Mouse (Mus musculus): Measurements from ENCODE around the gene Wdr24. TPM values are rescaled to one million over a fixed set of nuclear protein-coding genes. Genes with fewer than 3 reads are reported as not detected.

Gene Wdr24
- polyA plus RNA-seq, 1 experiment = 33.6 TPM

DNA sequence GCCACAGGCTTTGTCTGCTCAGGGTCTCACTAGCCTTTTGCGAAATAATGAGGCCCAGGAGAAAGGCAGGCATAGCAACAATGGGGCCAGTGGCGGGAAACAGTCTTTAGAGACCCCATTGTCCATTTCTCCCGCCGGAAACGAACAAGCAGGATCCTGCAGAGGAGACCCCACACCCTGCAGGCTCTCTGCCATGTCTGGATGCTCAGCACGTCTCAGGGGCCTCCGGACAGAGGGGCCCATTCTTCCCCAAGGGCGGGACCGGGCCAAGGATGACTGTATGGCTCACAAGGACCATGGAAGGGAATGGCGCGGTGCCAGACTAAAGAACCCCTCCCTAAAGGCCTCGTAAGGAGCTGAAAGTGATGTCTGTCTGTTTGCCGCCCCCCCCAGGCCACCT is 29.2 kb upstream of the Wdr24 start:
- Histone ChIP-seq H3K27ac (ENCODE audit: insufficient read depth, low read length) (no peak overlapping the region), H3K4me1 (ENCODE audit: control insufficient read depth, insufficient read depth, insufficient read length) (peaks cover 15% of the 10 kb centered on the region), H3K4me3 (ENCODE audit: extremely low read depth, insufficient read depth, insufficient read length) (no peak overlapping the region), H3K36me3 (ENCODE audit: control insufficient read depth, insufficient read depth, low read length) (no peaks in the 10 kb centered on the region; the same call in 1 of the 2 replicates), H3K27me3 (ENCODE audit: control insufficient read depth, insufficient read depth, low read length) (no peaks in the 10 kb centered on the region)
- no peak for TF ChIP-seq CTCF (IDR thresholded peaks at IDR 0.05; ENCODE audit: extremely low read depth, insufficient read depth, insufficient read length, insufficient replicate concordance)
- TF ChIP-seq POLR2A (IDR thresholded peaks at IDR 0.05; ENCODE audit: low read depth, low read length) = no peak
- DNase-seq (ENCODE audit: low read depth in 1 of 2, low spot score in 2 of 2) = no peak
- 92% methylated on average over 13 of the region's 13 CpGs for WGBS

DNA sequence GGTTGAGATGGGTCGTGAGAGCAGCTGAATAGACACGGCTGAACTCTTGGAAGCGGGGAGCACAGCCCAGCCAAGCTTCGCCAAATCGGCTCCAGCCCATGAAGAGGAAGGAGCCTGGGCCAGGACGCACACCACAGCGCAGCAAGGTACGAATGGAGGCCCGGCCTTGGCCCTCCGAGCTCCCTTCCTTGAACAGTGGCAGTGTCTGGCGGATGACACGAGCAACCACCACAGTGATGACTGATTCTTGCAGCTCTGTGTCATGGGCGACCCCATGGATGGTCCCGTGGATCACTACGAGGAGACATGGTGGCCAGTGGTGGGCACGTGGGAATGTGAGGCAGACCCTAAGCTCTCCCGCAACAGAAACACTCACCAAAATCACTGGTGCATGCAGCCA is 28.4 kb upstream of the Wdr24 start:
- no peak for DNase-seq (ENCODE audit: low read depth in 1 of 2, low spot score in 2 of 2)
- no peaks in the 10 kb centered on the region for H3K27me3 ChIP-seq (ENCODE audit: control insufficient read depth, insufficient read depth, low read length)
- no peaks in the 10 kb centered on the region for H3K36me3 ChIP-seq (ENCODE audit: control insufficient read depth, insufficient read depth, low read length)
- H3K4me3 ChIP-seq (ENCODE audit: extremely low read depth, insufficient read depth, insufficient read length) = no peak overlapping the region
- WGBS = 97% methylated on average over 17 of the region's 17 CpGs
- no peak for TF ChIP-seq CTCF (IDR thresholded peaks at IDR 0.05; ENCODE audit: extremely low read depth, insufficient read depth, insufficient read length, insufficient replicate concordance)
- TF ChIP-seq POLR2A (IDR thresholded peaks at IDR 0.05; ENCODE audit: low read depth, low read length) = no peak
- H3K4me1 ChIP-seq (ENCODE audit: control insufficient read depth, insufficient read depth, insufficient read length) = peaks cover 15% of the 10 kb centered on the region
- no peak overlapping the region for H3K27ac ChIP-seq (ENCODE audit: insufficient read depth, low read length)

DNA sequence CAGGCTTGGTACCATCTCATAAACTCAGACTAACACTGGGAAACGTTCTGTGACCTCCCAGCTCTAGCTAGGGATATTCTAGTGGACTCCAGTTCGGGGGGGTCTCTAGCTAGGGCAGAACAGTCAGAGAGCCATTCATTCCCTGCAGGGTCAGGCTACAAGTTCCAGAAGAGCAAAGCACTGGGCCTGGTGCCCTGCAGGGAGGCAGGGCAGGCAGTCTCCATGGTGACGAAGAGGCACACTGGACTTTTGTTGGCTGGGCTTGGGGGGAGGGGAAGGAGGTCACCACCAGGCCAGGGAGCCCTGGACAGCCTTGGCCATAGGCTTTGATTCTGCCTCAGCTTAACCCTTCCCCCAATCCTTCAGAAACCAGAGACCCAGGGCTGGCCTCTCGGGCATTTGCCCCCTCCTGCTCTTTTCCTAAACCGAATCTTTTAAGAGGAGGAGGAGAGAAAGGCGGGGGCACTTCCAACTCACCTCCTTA is 27.8 kb upstream of the Wdr24 start, which contains the start of gene AC134908.4:
Gene AC134908.4 (minus strand): TSS at position 51 of the 484 bp plus-strand sequence.
- peaks cover 15% of the 10 kb centered on the region for H3K4me1 ChIP-seq (ENCODE audit: control insufficient read depth, insufficient read depth, insufficient read length)

DNA sequence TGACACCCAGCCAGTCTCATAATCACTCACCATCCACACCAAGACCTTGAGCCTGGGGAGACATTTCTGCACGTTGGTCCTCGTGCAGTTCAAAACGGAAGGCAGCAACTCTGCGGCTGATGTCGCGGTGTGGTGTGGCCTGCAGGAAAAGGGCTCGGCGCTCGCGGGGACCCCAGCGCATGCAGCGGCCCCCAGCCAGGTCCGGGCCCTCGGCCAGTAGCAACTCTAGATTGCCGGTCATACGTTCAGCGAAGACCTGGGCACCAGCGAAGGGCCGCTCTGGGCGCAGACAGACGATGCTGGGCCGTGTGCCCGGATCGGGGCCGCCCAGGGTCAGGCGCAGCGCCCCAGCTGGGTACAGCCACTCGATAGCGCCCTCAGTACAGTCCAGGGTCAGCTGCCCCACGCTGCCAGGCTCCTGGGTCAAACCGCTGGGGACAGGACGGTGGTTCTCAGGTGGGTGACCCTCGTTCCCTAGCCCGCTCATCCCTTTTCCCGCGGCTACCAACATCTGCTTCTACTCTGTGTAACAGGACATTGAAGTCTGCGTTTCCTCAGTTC is 27.1 kb upstream of the Wdr24 start:
- peaks cover 14% of the 10 kb centered on the region for H3K4me1 ChIP-seq (ENCODE audit: control insufficient read depth, insufficient read depth, insufficient read length)
- TF ChIP-seq CTCF (IDR thresholded peaks at IDR 0.05; ENCODE audit: extremely low read depth, insufficient read depth, insufficient read length, insufficient replicate concordance) (no peak), POLR2A (IDR thresholded peaks at IDR 0.05; ENCODE audit: low read depth, low read length) (no peak)
- H3K36me3 ChIP-seq (ENCODE audit: control insufficient read depth, insufficient read depth, low read length) = no peaks in the 10 kb centered on the region
- no peak for DNase-seq (ENCODE audit: low read depth in 1 of 2, low spot score in 2 of 2)
- 2% methylated on average over 37 of the region's 37 CpGs for WGBS
- no peaks in the 10 kb centered on the region for H3K27me3 ChIP-seq (ENCODE audit: control insufficient read depth, insufficient read depth, low read length)
- no peak overlapping the region for H3K27ac ChIP-seq (ENCODE audit: insufficient read depth, low read length)
- H3K4me3 ChIP-seq (ENCODE audit: extremely low read depth, insufficient read depth, insufficient read length) = peak overlapping the region; percentile 69

More for the DNA sequence above, 27.8 kb upstream of the Wdr24 start, which contains the start of gene AC134908.4:
- Histone ChIP-seq H3K4me3 (ENCODE audit: extremely low read depth, insufficient read depth, insufficient read length) (peak within 1 kb of the TSS; percentile 69), H3K27me3 (ENCODE audit: control insufficient read depth, insufficient read depth, low read length) (no peaks in the 10 kb centered on the region), H3K36me3 (ENCODE audit: control insufficient read depth, insufficient read depth, low read length) (no peaks in the 10 kb centered on the region), H3K27ac (ENCODE audit: insufficient read depth, low read length) (no peak within 1 kb of the TSS)
- 68% methylated on average over 6 of the region's 6 CpGs for WGBS
- TF ChIP-seq POLR2A (IDR thresholded peaks at IDR 0.05; ENCODE audit: low read depth, low read length) = no peak
- no peak for DNase-seq (ENCODE audit: low read depth in 1 of 2, low spot score in 2 of 2)

DNA sequence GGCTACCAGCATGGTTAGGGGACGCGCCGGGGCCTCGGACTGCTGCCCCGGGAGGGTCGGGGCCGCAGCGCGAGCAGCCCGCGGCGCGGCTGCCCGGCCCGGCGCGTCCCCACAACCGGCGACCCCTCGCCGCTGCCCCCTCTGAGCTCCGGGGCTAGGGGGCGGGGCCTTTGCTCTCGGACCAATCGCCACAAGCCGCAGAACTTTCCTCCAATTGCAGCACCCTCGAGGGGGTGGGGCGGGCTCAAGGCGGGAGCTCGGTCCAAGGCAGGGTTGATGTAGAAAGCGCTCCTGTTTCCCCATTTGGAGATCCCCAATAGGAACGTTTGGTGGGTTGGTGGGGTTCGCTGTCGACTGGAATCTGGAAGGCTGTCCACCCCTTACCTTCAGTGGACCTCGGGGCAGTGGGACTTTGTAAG is 26.5 kb upstream of the Wdr24 start, which contains the start of gene Metrn:
Gene Metrn (minus strand): TSS at position 186 of the 419 bp plus-strand sequence.
- no peaks in the 10 kb centered on the region for H3K36me3 ChIP-seq (ENCODE audit: control insufficient read depth, insufficient read depth, low read length)
- H3K4me3 ChIP-seq (ENCODE audit: extremely low read depth, insufficient read depth, insufficient read length) = peak within 1 kb of the TSS; percentile 69
- TF ChIP-seq CTCF (IDR thresholded peaks at IDR 0.05; ENCODE audit: extremely low read depth, insufficient read depth, insufficient read length, insufficient replicate concordance) = no peak
- no peak for TF ChIP-seq POLR2A (IDR thresholded peaks at IDR 0.05; ENCODE audit: low read depth, low read length)
- 2% methylated on average over 33 of the region's 35 CpGs for WGBS
- no peak within 1 kb of the TSS for H3K27ac ChIP-seq (ENCODE audit: insufficient read depth, low read length)
- DNase-seq (ENCODE audit: low read depth in 1 of 2, low spot score in 2 of 2) = peak; percentile 45 to 87
- H3K4me1 ChIP-seq (ENCODE audit: control insufficient read depth, insufficient read depth, insufficient read length) = peaks cover 11% of the 10 kb centered on the region; the same call in 1 of the 2 replicates
- no peaks in the 10 kb centered on the region for H3K27me3 ChIP-seq (ENCODE audit: control insufficient read depth, insufficient read depth, low read length)

DNA sequence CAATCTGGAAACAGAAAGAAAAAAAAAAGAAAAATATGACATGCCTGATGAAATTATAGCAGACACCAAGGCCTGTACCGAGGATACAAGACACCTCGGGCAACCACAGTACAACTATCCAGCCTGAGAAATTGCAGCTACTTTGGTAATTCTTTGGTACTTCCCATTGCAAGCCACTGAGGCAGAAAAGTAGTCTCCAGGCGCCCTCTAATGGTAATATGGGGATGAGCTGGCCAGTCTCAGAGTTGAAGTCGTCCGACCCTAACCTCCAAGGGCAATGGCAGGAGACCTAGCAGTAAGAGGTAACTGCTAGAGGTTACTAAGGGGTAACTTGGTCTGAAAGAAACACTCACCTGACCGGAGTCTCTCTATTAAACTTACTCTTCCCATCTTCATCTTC is 22.4 kb upstream of the Wdr24 start:
- WGBS = 5% methylated on average over 6 of the region's 6 CpGs
- Histone ChIP-seq H3K4me1 (ENCODE audit: control insufficient read depth, insufficient read depth, insufficient read length) (peaks cover 3% of the 10 kb centered on the region; the same call in 1 of the 2 replicates), H3K4me3 (ENCODE audit: extremely low read depth, insufficient read depth, insufficient read length) (no peak overlapping the region), H3K27ac (ENCODE audit: insufficient read depth, low read length) (no peak overlapping the region), H3K27me3 (ENCODE audit: control insufficient read depth, insufficient read depth, low read length) (no peaks in the 10 kb centered on the region), H3K36me3 (ENCODE audit: control insufficient read depth, insufficient read depth, low read length) (no peaks in the 10 kb centered on the region)
- TF ChIP-seq CTCF (IDR thresholded peaks at IDR 0.05; ENCODE audit: extremely low read depth, insufficient read depth, insufficient read length, insufficient replicate concordance) (peak; percentile 80; the same call in 1 of the 2 replicates), POLR2A (IDR thresholded peaks at IDR 0.05; ENCODE audit: low read depth, low read length) (no peak)
- DNase-seq (ENCODE audit: low read depth in 1 of 2, low spot score in 2 of 2) = peak; percentile 63 to 71
